Mouse (Mus musculus): ENCODE results near the gene Crim1. TPM values are rescaled to one million over a fixed set of nuclear protein-coding genes. Genes with fewer than 3 reads are reported as not detected.

The Crim1 gene
- polyA plus RNA-seq, 1 experiment from 2014 or later, result 5.4 TPM

DNA sequence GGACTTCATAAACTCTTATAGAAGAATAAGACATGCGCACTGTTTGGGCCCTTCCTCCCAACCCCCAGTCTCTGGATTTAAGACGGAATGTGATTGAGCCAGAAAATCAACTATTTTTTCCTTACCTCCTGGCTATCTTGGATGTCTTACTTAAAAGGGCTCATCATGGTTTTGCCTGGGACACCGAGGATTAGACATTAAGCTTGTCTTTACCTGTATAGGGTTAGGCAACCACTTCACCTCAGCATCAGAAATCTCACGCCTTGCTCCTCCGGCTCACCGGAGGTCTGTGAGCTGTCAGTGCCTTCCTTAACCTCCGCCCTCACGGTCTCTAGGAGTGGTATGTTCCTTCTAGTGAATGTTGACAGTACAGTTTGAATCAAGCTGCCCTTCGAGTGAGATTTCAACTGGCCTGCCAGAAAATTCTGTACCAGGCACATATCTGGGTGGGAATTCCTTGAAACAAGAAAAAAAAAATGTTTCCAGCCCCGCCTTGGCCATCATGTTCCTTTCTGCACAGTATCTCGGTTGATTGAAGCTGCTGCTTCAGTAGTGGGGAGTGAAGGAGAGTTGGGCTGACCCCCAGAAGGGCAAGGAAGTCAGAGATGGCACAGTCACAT lies 121.3 kb downstream of the Crim1 start:
- whole genome bisulfite sequencing, result 90% methylated on average over 11 of the region's 11 CpGs
- H3K27ac ChIP-seq, result no peak overlapping the region
- H3K4me2 ChIP-seq (replicated peaks), result no peak overlapping the region
- peaks cover 23% of the 10 kb centered on the region for H3K4me1 ChIP-seq (replicated peaks)
- no peak overlapping the region for H3K4me3 ChIP-seq (replicated peaks)
- no peaks in the 10 kb centered on the region for H3K27me3 ChIP-seq
- H3K9ac ChIP-seq (replicated peaks), result no peak overlapping the region
- H3K9me3 ChIP-seq, result no peaks in the 10 kb centered on the region
- ATAC-seq, result no peak
- peaks cover 4% of the 10 kb centered on the region; the same call in 1 of the 2 replicates for H3K36me3 ChIP-seq

DNA sequence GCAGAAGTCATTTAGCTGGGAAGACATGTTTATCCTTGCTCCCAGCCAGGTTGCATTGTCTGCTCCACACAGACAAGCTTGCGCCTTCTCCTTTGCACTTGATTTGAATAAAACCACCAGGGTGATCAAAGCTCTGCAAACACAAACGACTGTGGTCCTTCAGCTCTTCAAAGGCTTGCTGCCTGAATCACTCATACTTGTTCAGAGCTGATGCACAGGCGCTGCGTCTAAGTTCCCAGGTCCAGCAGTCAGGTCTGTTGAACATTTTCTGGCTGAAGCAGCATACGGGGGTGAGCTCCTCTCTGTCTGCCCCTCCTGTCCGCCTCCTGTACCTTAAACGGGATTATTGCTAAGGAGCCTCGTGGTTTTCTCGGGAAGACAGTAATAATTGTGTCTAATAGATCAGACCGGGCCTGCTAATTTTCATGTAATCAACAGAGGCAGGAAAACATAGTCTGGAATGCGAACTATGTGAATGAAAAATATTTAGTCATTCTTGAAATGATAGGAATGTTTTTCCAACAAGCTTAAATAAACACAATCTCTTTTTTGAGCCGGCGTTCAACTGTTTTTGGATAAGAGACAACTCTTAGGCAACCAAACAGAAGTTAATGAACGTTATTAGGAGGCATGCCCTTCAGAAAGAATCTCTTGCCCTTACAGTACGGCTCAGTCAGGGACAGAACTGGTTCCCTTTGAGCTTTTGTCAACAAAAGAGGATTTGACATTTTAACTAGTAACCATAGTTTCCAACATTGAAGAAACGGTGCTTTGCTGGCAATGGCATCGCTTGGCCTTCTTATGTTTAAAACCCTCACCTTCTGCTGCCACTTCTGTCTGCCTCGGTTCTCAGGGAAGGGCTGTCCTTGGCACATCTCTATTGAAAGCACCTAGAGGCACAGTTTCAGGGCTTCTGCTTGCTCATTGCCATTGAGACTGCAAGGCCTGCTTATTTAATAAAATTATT lies 122.6 kb downstream of the Crim1 start:
- Histone ChIP-seq H3K9me3 (no peaks in the 10 kb centered on the region), H3K27ac (no peak overlapping the region), H3K9ac (replicated peaks) (no peak overlapping the region), H3K4me1 (replicated peaks) (peaks cover 25% of the 10 kb centered on the region), H3K4me3 (replicated peaks) (no peak overlapping the region), H3K27me3 (no peaks in the 10 kb centered on the region), H3K4me2 (replicated peaks) (no peak overlapping the region), H3K36me3 (peaks cover 4% of the 10 kb centered on the region; the same call in 1 of the 2 replicates)
- 45% methylated on average over 18 of the region's 18 CpGs for WGBS
- ATAC-seq, result peak; percentile 44; the same call in 1 of the 2 replicates

DNA sequence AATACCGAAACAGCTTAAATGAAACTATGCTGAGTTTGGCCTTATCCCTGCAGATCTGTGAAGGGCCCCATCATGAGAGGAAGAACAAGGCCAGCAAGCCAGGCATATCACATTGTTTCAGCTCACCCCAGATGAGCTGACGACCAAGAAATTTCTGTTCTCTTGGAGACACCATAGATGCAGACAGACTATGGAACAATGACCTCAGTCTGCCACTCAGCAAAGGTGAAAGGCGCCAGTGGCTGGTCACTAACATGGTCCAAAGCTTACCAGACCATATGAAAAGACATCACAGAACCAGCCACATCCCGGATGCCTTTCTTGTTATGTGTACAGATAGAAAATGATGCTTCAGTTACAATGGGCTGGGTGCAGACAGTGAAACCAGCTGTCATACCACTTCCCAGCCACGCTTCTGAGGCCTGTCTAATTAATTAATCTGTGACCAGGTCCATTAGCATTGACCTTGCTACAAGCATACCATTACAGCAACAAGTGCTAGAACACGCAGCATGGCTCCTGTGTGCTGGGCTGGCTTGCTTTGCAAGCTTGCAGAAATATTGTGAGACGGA lies 125.8 kb downstream of the Crim1 start:
- H3K27ac ChIP-seq, result no peak overlapping the region
- no peak overlapping the region for H3K4me3 ChIP-seq (replicated peaks)
- 70% methylated on average over 7 of the region's 7 CpGs for WGBS
- no peak overlapping the region for H3K4me2 ChIP-seq (replicated peaks)
- peaks cover 25% of the 10 kb centered on the region for H3K4me1 ChIP-seq (replicated peaks)
- peak; percentile 21; the same call in 1 of the 2 replicates for ATAC-seq
- H3K27me3 ChIP-seq, result no peaks in the 10 kb centered on the region
- no peaks in the 10 kb centered on the region for H3K9me3 ChIP-seq
- H3K36me3 ChIP-seq, result no peaks in the 10 kb centered on the region
- H3K9ac ChIP-seq (replicated peaks), result no peak overlapping the region

DNA sequence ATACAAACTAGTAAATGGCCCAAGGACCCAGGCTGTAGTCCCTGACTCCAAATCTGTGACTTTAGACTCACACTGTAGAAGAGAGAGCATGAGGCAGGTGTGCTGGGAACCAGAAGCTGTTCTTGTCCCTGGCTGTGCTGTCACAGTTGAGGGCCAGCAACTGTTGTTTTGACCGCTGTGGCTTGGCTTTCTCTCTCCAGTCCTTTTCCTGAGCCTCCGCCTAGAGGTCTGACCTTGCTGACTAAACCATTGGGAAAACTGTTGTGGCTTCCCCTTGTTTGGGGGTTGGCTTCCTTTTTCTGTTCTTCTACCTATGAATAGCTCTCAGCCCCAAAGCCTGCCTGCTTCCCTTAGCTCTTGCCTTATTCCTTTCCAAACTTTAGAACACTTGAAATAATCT lies 126.3 kb downstream of the Crim1 start:
- Histone ChIP-seq H3K27me3 (no peaks in the 10 kb centered on the region), H3K27ac (no peak overlapping the region), H3K9ac (replicated peaks) (no peak overlapping the region), H3K4me2 (replicated peaks) (no peak overlapping the region), H3K9me3 (no peaks in the 10 kb centered on the region), H3K36me3 (no peaks in the 10 kb centered on the region), H3K4me3 (replicated peaks) (no peak overlapping the region), H3K4me1 (replicated peaks) (peaks cover 25% of the 10 kb centered on the region)
- peak; percentile 2; the same call in 1 of the 2 replicates for ATAC-seq
- WGBS, result 81% methylated on average over 2 of the region's 2 CpGs

DNA sequence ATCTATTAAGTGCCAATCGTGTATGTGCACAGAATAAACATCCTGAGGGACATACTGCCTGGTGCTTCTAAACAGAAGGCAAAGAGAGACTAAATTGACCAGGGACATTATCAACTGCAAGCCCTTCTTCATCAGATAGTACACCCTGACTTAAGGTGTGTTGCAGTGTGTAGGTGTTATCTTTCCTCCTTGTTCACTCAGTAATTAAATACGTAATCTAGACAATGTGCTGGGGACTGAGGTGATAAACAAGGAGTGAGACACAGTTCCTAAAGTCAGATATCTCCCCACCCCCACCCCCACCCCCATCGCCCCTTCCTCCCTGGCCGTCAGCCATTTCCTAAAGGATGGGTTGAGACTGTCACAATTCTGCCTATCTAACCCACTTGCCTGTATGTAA lies 127.1 kb downstream of the Crim1 start:
- WGBS, result 89% methylated on average over 4 of the region's 4 CpGs

DNA sequence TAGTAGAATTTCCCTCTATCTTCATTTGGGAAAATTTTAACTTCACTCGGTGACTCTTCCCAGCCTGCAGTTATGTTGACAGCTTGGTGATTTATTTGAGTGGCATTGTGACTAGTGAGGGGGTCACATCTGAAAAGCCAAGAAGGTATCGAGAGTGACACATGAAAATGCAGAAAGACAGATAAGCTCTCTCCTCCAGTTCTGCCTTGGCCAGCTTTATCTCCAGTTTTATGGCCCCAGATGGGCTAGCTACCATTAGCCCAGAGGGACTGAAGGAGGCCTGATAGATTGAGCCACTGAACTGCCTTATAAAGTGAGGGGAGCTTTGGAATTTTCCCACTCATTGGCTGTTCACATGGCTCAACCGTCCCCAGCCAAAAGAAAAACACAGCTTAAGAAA lies 128.2 kb downstream of the Crim1 start:
- Histone ChIP-seq H3K4me2 (replicated peaks) (no peak overlapping the region), H3K9ac (replicated peaks) (no peak overlapping the region), H3K4me3 (replicated peaks) (no peak overlapping the region), H3K4me1 (replicated peaks) (peaks cover 13% of the 10 kb centered on the region), H3K27me3 (no peaks in the 10 kb centered on the region), H3K27ac (no peak overlapping the region), H3K36me3 (no peaks in the 10 kb centered on the region), H3K9me3 (no peaks in the 10 kb centered on the region)
- 82% methylated on average over 3 of the region's 3 CpGs for WGBS
- ATAC-seq, result no peak

More for the DNA sequence above, 127.1 kb downstream of the Crim1 start:
- H3K4me3 ChIP-seq (replicated peaks), result no peak overlapping the region
- peaks cover 24% of the 10 kb centered on the region for H3K4me1 ChIP-seq (replicated peaks)
- no peak overlapping the region for H3K4me2 ChIP-seq (replicated peaks)
- no peaks in the 10 kb centered on the region for H3K27me3 ChIP-seq
- H3K9me3 ChIP-seq, result no peaks in the 10 kb centered on the region
- no peak for ATAC-seq
- H3K36me3 ChIP-seq, result no peaks in the 10 kb centered on the region
- H3K9ac ChIP-seq (replicated peaks), result no peak overlapping the region
- no peak overlapping the region for H3K27ac ChIP-seq

DNA sequence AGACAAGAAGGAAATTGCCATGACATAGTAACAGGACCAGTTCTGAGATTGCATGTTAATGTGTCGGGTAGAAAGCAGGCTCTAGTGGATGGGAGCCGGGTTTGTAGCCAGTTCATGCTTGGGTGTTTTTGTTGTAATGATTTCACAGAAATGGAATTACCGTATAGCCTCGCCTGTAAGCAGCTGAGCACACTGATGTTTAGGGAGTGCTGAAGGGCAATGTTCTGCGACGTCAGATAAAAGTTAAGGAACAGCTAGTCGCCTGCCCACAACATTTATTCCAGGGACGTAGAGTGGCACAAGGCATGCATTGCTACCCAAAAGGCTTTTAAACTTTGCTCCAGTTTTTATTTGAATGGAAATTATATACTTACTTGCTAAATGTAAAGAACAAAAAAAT lies 131.4 kb downstream of the Crim1 start:
- no peaks in the 10 kb centered on the region for H3K9me3 ChIP-seq
- H3K9ac ChIP-seq (replicated peaks), result no peak overlapping the region
- H3K27ac ChIP-seq, result no peak overlapping the region
- 85% methylated on average over 8 of the region's 8 CpGs for WGBS
- no peak overlapping the region for H3K4me3 ChIP-seq (replicated peaks)
- H3K27me3 ChIP-seq, result no peaks in the 10 kb centered on the region
- ATAC-seq, result no peak
- peaks cover 10% of the 10 kb centered on the region; the same call in 1 of the 2 replicates for H3K36me3 ChIP-seq
- H3K4me1 ChIP-seq (replicated peaks), result 0 out of 2 replicates have a peak, but pooled peaks cover under 1% of the 10 kb centered on the region
- H3K4me2 ChIP-seq (replicated peaks), result no peak overlapping the region

DNA sequence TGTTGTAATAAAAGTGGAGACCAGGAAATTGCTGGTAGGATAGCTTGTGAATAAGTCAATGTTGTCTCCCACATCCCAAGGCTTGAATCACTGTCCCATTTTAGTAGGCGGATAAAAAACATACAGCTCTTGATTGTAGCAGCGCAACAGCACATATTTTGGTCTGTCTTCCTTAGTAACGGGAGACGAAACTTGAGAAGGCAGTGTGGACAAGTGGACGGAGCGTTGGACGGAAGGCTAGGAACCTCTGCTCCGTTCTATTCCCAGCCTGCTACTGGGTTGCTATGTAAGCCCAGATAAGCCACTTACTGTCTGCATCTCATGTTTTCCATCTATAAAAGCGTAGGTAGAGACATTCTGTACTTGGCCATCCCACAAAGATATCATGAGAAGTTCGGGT lies 133.2 kb downstream of the Crim1 start:
- Histone ChIP-seq H3K4me3 (replicated peaks) (no peak overlapping the region), H3K27ac (no peak overlapping the region), H3K4me1 (replicated peaks) (no peaks in the 10 kb centered on the region), H3K4me2 (replicated peaks) (no peak overlapping the region), H3K27me3 (no peaks in the 10 kb centered on the region), H3K36me3 (peaks cover 14% of the 10 kb centered on the region), H3K9ac (replicated peaks) (no peak overlapping the region), H3K9me3 (no peaks in the 10 kb centered on the region)
- ATAC-seq, result no peak
- 93% methylated on average over 10 of the region's 10 CpGs for WGBS

DNA sequence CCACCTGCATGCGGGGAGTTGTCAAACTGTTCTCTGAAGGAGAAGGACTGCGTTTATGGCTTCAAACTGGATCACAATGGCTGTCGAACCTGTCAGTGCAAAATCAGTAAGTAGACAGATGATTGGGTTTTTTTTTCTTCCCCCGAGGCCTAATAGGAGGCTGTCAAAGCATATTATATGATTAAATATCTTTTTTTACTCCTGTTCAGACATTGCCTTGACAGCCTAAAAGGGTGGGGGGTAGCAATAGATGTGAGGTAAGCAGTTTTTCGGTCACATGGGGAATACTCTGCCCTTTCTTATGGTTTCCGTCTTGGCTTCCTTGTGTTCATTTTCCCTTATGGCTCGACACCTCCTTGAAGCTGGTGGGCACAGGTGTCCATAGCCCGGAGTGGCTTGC lies 135.2 kb downstream of the Crim1 start:
- H3K9me3 ChIP-seq, result no peaks in the 10 kb centered on the region
- ATAC-seq, result no peak
- H3K36me3 ChIP-seq, result peaks cover 14% of the 10 kb centered on the region
- no peaks in the 10 kb centered on the region for H3K27me3 ChIP-seq
- no peaks in the 10 kb centered on the region for H3K4me1 ChIP-seq (replicated peaks)
- H3K4me2 ChIP-seq (replicated peaks), result no peak overlapping the region
- WGBS, result 77% methylated on average over 8 of the region's 8 CpGs
- H3K9ac ChIP-seq (replicated peaks), result no peak overlapping the region
- H3K27ac ChIP-seq, result no peak overlapping the region
- no peak overlapping the region for H3K4me3 ChIP-seq (replicated peaks)

DNA sequence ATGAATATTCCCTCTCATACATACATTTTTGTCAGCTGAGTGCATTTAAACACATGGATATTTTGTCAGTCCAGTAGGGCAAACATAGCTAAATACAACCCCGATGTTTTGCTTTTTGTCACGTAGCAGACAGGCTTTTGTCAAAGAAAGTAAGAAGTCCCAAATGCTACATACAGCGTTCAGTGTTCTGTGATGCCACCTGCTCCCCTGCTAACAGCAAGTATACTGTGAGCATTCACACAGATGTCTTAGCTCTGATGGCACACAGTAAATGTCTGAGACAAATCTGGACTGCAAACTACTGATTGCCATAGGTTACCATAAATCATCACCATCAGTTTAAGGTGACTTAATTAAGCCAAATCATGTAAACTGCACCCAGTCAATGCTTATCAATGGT lies 143.6 kb downstream of the Crim1 start:
- no peak for ATAC-seq

DNA sequence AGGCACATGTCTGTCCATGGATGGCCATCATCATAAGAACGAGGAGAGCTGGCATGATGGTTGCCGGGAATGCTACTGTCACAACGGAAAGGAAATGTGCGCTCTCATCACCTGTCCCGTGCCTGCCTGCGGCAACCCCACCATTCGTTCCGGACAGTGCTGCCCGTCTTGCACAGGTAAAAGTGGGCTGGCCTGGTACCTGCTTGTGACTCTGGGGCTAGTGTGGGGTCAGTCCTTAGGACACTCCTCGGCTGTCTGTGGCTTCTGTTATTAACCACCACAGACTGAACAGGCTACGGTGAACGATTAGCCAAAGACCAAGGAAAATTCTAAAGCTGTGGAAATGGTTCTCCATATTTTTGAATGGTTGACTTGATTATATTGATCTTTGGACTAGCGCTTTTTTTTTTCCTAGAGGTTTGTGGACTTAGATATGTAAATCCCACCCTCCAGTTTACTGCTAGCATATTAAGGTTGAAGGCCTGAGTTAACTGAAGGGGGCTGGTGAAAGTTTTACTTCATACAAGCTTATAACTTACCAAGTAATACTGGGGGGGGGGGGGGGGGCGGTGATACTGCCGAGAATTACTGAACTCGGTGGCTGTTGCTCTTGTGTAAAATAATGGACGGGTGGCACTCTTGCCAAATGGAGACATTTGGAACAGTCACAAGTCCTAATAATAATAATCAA lies 147.2 kb downstream of the Crim1 start:
- peaks cover 5% of the 10 kb centered on the region; the same call in 1 of the 2 replicates for H3K4me1 ChIP-seq (replicated peaks)
- no peak for ATAC-seq
- no peak overlapping the region for H3K27ac ChIP-seq
- H3K9me3 ChIP-seq, result no peaks in the 10 kb centered on the region
- H3K4me2 ChIP-seq (replicated peaks), result no peak overlapping the region
- WGBS, result 95% methylated on average over 17 of the region's 17 CpGs
- H3K9ac ChIP-seq (replicated peaks), result no peak overlapping the region
- H3K27me3 ChIP-seq, result no peaks in the 10 kb centered on the region
- H3K4me3 ChIP-seq (replicated peaks), result no peak overlapping the region
- H3K36me3 ChIP-seq, result peaks cover 13% of the 10 kb centered on the region; the same call in 1 of the 2 replicates

More for the DNA sequence above, 143.6 kb downstream of the Crim1 start:
- Histone ChIP-seq H3K4me2 (replicated peaks) (no peak overlapping the region), H3K27me3 (no peaks in the 10 kb centered on the region), H3K9ac (replicated peaks) (no peak overlapping the region), H3K27ac (no peak overlapping the region), H3K4me1 (replicated peaks) (no peaks in the 10 kb centered on the region), H3K4me3 (replicated peaks) (no peak overlapping the region), H3K36me3 (peaks cover 13% of the 10 kb centered on the region; the same call in 1 of the 2 replicates), H3K9me3 (no peaks in the 10 kb centered on the region)
- WGBS, result 91% methylated on average over 3 of the region's 3 CpGs

Data from midbrain, embryonic 13.5 days (tissue).